Mouse (Mus musculus) right cerebral cortex, postnatal 10 days (tissue): ENCODE results near the gene Magea10.

Experiments used
- DNase-seq, 2 experiments: peaks; one replicate each; pipeline ENCODE4 v3.0.0; 2021; ENCODE audit warnings: low spot score in 2 of 2

The Magea10 gene

GRCm38 (mm10) chrX:72386758-72387157 lies at the start of gene Magea10:
TSS of gene Magea10 (minus strand) at chrX:72386858.
- no peak for DNase-seq

GRCm38 (mm10) chrX:72381972-72382371 lies 4.7 kb downstream of the Magea10 start:
- no peak for DNase-seq
